Mouse (Mus musculus): ENCODE results near the gene Serf2.
"Not testable (repeated sequence)": the region's sequence is repeated elsewhere in the genome, so short reads cannot be mapped to it uniquely, and the experiment has no call there.

GRCm38 (mm10) chr2:121480916-121481315, 31.9 kb downstream of the Serf2 start:
- TF ChIP-seq CTCF, POLR2A (IDR thresholded peaks at IDR 0.05; ENCODE audit: insufficient read depth, low read depth, low read length): not testable (repeated sequence)

Measured in olfactory bulb, adult 2 months (tissue).